In the genomic region with DNA sequence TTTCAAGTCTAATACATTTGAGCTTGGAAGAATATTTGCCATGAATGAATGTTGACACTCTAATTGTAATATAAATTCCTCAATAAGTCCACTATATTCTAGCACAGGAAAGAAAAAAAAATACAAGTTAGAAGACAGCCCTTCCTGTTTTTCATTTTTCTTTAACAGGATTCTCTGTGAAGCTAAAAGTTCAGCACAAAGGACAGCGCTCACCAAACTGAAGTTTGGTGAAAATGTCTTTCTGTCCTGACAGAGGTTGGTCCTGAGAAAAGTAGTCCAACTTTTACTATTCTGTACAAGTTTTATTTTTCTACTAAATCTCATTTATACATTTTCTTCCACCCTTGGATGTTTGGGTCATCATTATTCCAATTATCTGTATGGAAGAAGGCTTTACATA, we compare ENCODE assay signal across 32 mouse cellular contexts.
A peak's percentile ranks its signal among the peaks of the same experiment; 100 is the strongest.
DNase-seq lines count a peak whose midpoint lies in the region; ATAC-seq lines count a peak whose summit lies in the region.
"Had no signal": no experiment of that assay in that cellular context is flagged by ENCODE, and none has a peak within 500 bp of the region (broad histone marks: within the 10 kb centered on the region; RNA-seq: fewer than 3 reads in every experiment).

No protein-coding gene starts in this region.

- no peak for ATAC-seq in forebrain, embryonic 14.5 days
- ATAC-seq: activated CD4-positive, CD25-positive, alpha-beta regulatory T cell, adult 4 months; forebrain, embryonic 15.5 days; hindbrain, embryonic 16.5 days; intestine, embryonic 15.5 days; liver, embryonic 12.5 days; liver, postnatal 0 days; lung, postnatal 0 days; midbrain, embryonic 15.5 days had no signal

- no peaks in the 10 kb centered on the region for H3K4me1 ChIP-seq in forebrain, embryonic 14.5 days (ENCODE audit: control insufficient read depth, insufficient read depth, low read length)
- H3K4me1 ChIP-seq: forebrain, embryonic 15.5 days; hindbrain, embryonic 10.5 days; intestine, embryonic 15.5 days; limb, embryonic 13.5 days; liver, embryonic 12.5 days; midbrain, embryonic 10.5 days; midbrain, embryonic 15.5 days; neural tube, embryonic 15.5 days had no signal

- 87% methylated on average over 1 of the region's 1 CpGs for WGBS in forebrain, embryonic 14.5 days

- H3K4me2 ChIP-seq in forebrain, embryonic 14.5 days (ENCODE audit: low read length) = no peak overlapping the region
- H3K4me2 ChIP-seq: forebrain, embryonic 15.5 days; intestine, embryonic 15.5 days; limb, embryonic 13.5 days; liver, embryonic 12.5 days; midbrain, embryonic 15.5 days; neural tube, embryonic 15.5 days had no signal

- no peaks in the 10 kb centered on the region for H3K27me3 ChIP-seq in forebrain, embryonic 14.5 days (replicated peaks; ENCODE audit: control insufficient read depth, insufficient read depth, low read length)
- H3K27me3 ChIP-seq: CH12.LX; forebrain, embryonic 15.5 days; intestine, embryonic 15.5 days; limb, embryonic 13.5 days; liver, embryonic 12.5 days; midbrain, embryonic 15.5 days; neural tube, embryonic 15.5 days had no signal

- no peak overlapping the region for H3K27ac ChIP-seq in forebrain, embryonic 14.5 days (ENCODE audit: low read depth, low read length)
- H3K27ac ChIP-seq: forebrain, embryonic 15.5 days; hindbrain, embryonic 10.5 days; intestine, embryonic 15.5 days; limb, embryonic 13.5 days; liver, embryonic 12.5 days; midbrain, embryonic 10.5 days; midbrain, embryonic 15.5 days; neural tube, embryonic 15.5 days had no signal

- no peaks in the 10 kb centered on the region for H3K36me3 ChIP-seq in forebrain, embryonic 14.5 days (ENCODE audit: control insufficient read depth, insufficient read depth, low read length)
- H3K36me3 ChIP-seq: forebrain, embryonic 15.5 days; G1E; hindbrain, embryonic 10.5 days; intestine, embryonic 15.5 days; limb, embryonic 13.5 days; liver, embryonic 12.5 days; midbrain, embryonic 10.5 days; midbrain, embryonic 15.5 days; neural tube, embryonic 15.5 days had no signal

- peak; percentile 6 for DNase-seq in kidney, postnatal 10 days
- DNase-seq in kidney, postnatal 14 days = no peak
- DNase-seq in 3T3-L1 (ENCODE audit: low read depth, low spot score) = peak; percentile 6
- DNase-seq in ES-CJ7 (ENCODE audit: low read depth, low spot score) = peak; percentile 6
- peak; percentile 40 for DNase-seq in embryo, embryonic 10.5 days (ENCODE audit: low spot score)
- DNase-seq in forebrain, embryonic 14.5 days (ENCODE audit: low spot score) = no peak
- no peak for DNase-seq in gastrocnemius, postnatal 10 days
- no peak for DNase-seq in lung, postnatal 10 days
- DNase-seq: adrenal gland, adult 2 months; adrenal gland, postnatal 36 days; cerebellum, adult 18-20 months; cerebellum, postnatal 14 days; gastrocnemius, postnatal 14 days; heart, postnatal 14 days; kidney, adult 2 months; liver, postnatal 0 days; right cerebral cortex, adult 18-20 months; spleen, adult 18-20 months; thymus, postnatal 14 days had no signal

- H3K9me3 ChIP-seq in forebrain, embryonic 14.5 days (replicated peaks; ENCODE audit: control insufficient read depth, low read length) = no peaks in the 10 kb centered on the region
- H3K9me3 ChIP-seq: forebrain, embryonic 15.5 days; hindbrain, embryonic 10.5 days; intestine, embryonic 15.5 days; limb, embryonic 13.5 days; midbrain, embryonic 10.5 days; midbrain, embryonic 15.5 days; neural tube, embryonic 15.5 days had no signal

- H3K4me3 ChIP-seq in forebrain, embryonic 14.5 days (ENCODE audit: low read depth, low read length) = no peak overlapping the region
- H3K4me3 ChIP-seq: forebrain, embryonic 15.5 days; hindbrain, embryonic 10.5 days; intestine, embryonic 15.5 days; limb, embryonic 13.5 days; liver, embryonic 12.5 days; midbrain, embryonic 10.5 days; midbrain, embryonic 15.5 days; neural tube, embryonic 15.5 days had no signal

- no peak overlapping the region for H3K9ac ChIP-seq in forebrain, embryonic 14.5 days (ENCODE audit: low read length)
- H3K9ac ChIP-seq: forebrain, embryonic 15.5 days; intestine, embryonic 15.5 days; limb, embryonic 13.5 days; liver, embryonic 12.5 days; liver, postnatal 0 days; midbrain, embryonic 15.5 days; neural tube, embryonic 15.5 days had no signal

Comparison
In these comparisons a context has a peak if more than half of its experiments do, and no peak if none do; other contexts are left out.
1. DNase-seq: peak in kidney, postnatal 10 days (single experiment), 3T3-L1 (single experiment), ES-CJ7 (single experiment) and embryo, embryonic 10.5 days (single experiment); none in kidney, postnatal 14 days (single experiment), forebrain, embryonic 14.5 days (single experiment), gastrocnemius, postnatal 10 days (single experiment) and lung, postnatal 10 days (single experiment).